Mouse (Mus musculus) G1E (cell line): ENCODE results near the gene Cmbl.

Experiments used
- CTCF ChIP-seq: IDR thresholded peaks from 2 replicates; pipeline ENCODE4 v1.5.1; 2012; ENCODE audit warnings: low read depth, low read length, inconsistent platforms, mixed read lengths
- GATA1 ChIP-seq: IDR thresholded peaks from 2 replicates; pipeline ENCODE4 v1.6.1; 2012; ENCODE audit warnings: borderline replicate concordance, low read length, inconsistent platforms, mixed read lengths
- GATA2 ChIP-seq: IDR thresholded peaks from 2 replicates; pipeline ENCODE4 v1.6.1; 2012; ENCODE audit warnings: low read depth, low read length, inconsistent platforms, borderline replicate concordance
- POLR2AphosphoS5 ChIP-seq: IDR thresholded peaks from 2 replicates; pipeline ENCODE4 v1.6.1; 2012; ENCODE audit warnings: low read depth, low read length, inconsistent platforms; ENCODE audit not compliant: insufficient replicate concordance
- TAL1 ChIP-seq: conservative IDR thresholded peaks from 2 replicates; pipeline ENCODE4 v1.6.1; 2012; ENCODE audit warnings: low read depth, low read length, inconsistent platforms, mixed read lengths

DNA sequence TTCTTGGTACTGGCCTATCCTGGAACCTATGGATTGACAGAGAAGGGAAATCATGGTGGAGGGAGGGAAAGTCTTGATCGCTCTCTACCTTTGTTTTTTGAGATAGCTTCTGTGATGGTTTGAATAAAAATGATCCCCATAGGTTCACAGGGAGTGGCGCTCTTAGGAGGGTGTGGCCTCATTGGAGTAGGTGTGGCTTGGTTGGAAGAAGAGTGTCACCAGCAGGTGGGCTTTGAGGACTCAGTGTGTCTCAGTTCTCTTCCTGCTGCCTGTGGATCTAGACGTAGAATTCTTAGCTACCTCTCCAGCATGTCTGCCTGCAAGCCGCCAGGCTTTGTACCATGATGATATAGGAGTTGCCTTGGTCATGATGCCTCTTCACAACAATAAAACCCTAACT is 3.2 kb upstream of the Cmbl start:
- no peak for TF ChIP-seq TAL1
- no peak for TF ChIP-seq POLR2AphosphoS5
- no peak for TF ChIP-seq CTCF
- no peak for TF ChIP-seq GATA1
- no peak for TF ChIP-seq GATA2
